9 mouse cellular contexts compared by ENCODE assay signal in genomic region chr6:4602012-4602411, GRCm38 (mm10). TPM values are rescaled to one million over a fixed set of nuclear protein-coding genes. Genes with fewer than 3 reads are reported as not detected.
DNase-seq lines count a peak whose midpoint lies in the region; ATAC-seq and TF ChIP-seq lines count a peak whose summit lies in the region.
"Had no signal": no experiment of that assay in that cellular context is flagged by ENCODE, and none has a peak within 500 bp of the region (broad histone marks: within the 10 kb centered on the region; RNA-seq: fewer than 3 reads in every experiment).

No protein-coding gene starts in this region.

- H3K27me3 ChIP-seq in kidney, embryonic 15.5 days, result no peaks in the 10 kb centered on the region
- no peaks in the 10 kb centered on the region for H3K27me3 ChIP-seq in hindbrain, embryonic 15.5 days
- no peaks in the 10 kb centered on the region for H3K27me3 ChIP-seq in midbrain, embryonic 14.5 days (ENCODE audit: control insufficient read depth, insufficient read depth, low read length)
- H3K27me3 ChIP-seq: Patski had no signal

- H3K36me3 ChIP-seq in kidney, embryonic 15.5 days, result no peaks in the 10 kb centered on the region
- H3K36me3 ChIP-seq in hindbrain, embryonic 15.5 days, result no peaks in the 10 kb centered on the region
- H3K36me3 ChIP-seq in midbrain, embryonic 14.5 days (ENCODE audit: control insufficient read depth, insufficient read depth, low read length), result no peaks in the 10 kb centered on the region

- no peak for DNase-seq in kidney, postnatal 14 days
- DNase-seq in midbrain, embryonic 14.5 days, result no peak
- DNase-seq in adrenal gland, postnatal 4 days (ENCODE audit: low spot score in 2 of 2), result no peak
- no peak for DNase-seq in right cerebral cortex, adult 18-20 months
- DNase-seq in adrenal gland, adult (ENCODE audit: inconsistent age in 2 of 2, low spot score in 1 of 2), result no peak

- WGBS in kidney, embryonic 15.5 days, result 67% methylated on average over 5 of the region's 5 CpGs
- 57% methylated on average over 5 of the region's 5 CpGs for WGBS in hindbrain, embryonic 15.5 days
- WGBS in midbrain, embryonic 14.5 days, result 69% methylated on average over 5 of the region's 5 CpGs

- no peak for TF ChIP-seq CTCF in cortical plate, adult 2 months (IDR thresholded peaks at IDR 0.05; ENCODE audit: extremely low read depth, insufficient read depth, low read length)

- H3K4me3 ChIP-seq in kidney, embryonic 15.5 days (replicated peaks), result peak overlapping the region; percentile 83
- H3K4me3 ChIP-seq in cortical plate, adult 2 months (ENCODE audit: insufficient read depth, low read length), result peak overlapping the region; percentile 93; the same call in 1 of the 2 replicates
- H3K4me3 ChIP-seq in hindbrain, embryonic 15.5 days, result peak overlapping the region; percentile 74
- peak overlapping the region; percentile 71 for H3K4me3 ChIP-seq in midbrain, embryonic 14.5 days (replicated peaks; ENCODE audit: low read depth, low read length)

- peaks cover 22% of the 10 kb centered on the region for H3K4me1 ChIP-seq in kidney, embryonic 15.5 days
- peaks cover 3% of the 10 kb centered on the region for H3K4me1 ChIP-seq in cortical plate, adult 2 months (ENCODE audit: control insufficient read depth, insufficient read depth, low read length)
- peaks cover 28% of the 10 kb centered on the region for H3K4me1 ChIP-seq in hindbrain, embryonic 15.5 days (replicated peaks)
- H3K4me1 ChIP-seq in midbrain, embryonic 14.5 days (ENCODE audit: control insufficient read depth, insufficient read depth, low read length), result peaks cover 18% of the 10 kb centered on the region

- H3K27ac ChIP-seq in kidney, embryonic 15.5 days, result peak overlapping the region; percentile 97
- H3K27ac ChIP-seq in cortical plate, adult 2 months (ENCODE audit: insufficient read depth, low read length), result no peak overlapping the region
- H3K27ac ChIP-seq in hindbrain, embryonic 15.5 days (replicated peaks), result peak overlapping the region; percentile 96; the same call in 1 of the 2 replicates
- no peak overlapping the region for H3K27ac ChIP-seq in midbrain, embryonic 14.5 days (replicated peaks; ENCODE audit: low read depth, low read length)

- no peak for TF ChIP-seq POLR2A in cortical plate, adult 2 months (IDR thresholded peaks at IDR 0.05; ENCODE audit: extremely low read depth, insufficient read depth, low read length)

- H3K9me3 ChIP-seq in kidney, embryonic 15.5 days (replicated peaks), result no peaks in the 10 kb centered on the region
- H3K9me3 ChIP-seq in hindbrain, embryonic 15.5 days, result no peaks in the 10 kb centered on the region
- no peaks in the 10 kb centered on the region for H3K9me3 ChIP-seq in midbrain, embryonic 14.5 days (ENCODE audit: control insufficient read depth, low read length)

- no peak for ATAC-seq in kidney, embryonic 15.5 days (replicated peaks; ENCODE audit: low FRiP score)
- no peak for ATAC-seq in hindbrain, embryonic 15.5 days (ENCODE audit: low FRiP score, low read depth)
- ATAC-seq in midbrain, embryonic 14.5 days (ENCODE audit: low FRiP score, low TSS enrichment), result no peak

- H3K4me2 ChIP-seq in kidney, embryonic 15.5 days, result peak overlapping the region; percentile 85
- peak overlapping the region; percentile 90 for H3K4me2 ChIP-seq in hindbrain, embryonic 15.5 days
- H3K4me2 ChIP-seq in midbrain, embryonic 14.5 days (ENCODE audit: low read length), result peak overlapping the region; percentile 87

- no peak overlapping the region for H3K9ac ChIP-seq in kidney, embryonic 15.5 days
- H3K9ac ChIP-seq in hindbrain, embryonic 15.5 days, result no peak overlapping the region
- no peak overlapping the region for H3K9ac ChIP-seq in midbrain, embryonic 14.5 days (replicated peaks; ENCODE audit: low read length)

RNA-seq across cellular contexts. Expression of gene Casd1, which starts 1.4 kb away (rescaled TPM):
- polyA plus RNA-seq in kidney, embryonic 15.5 days (2015; fragmentation: Nextera tagmentation; extraction: Ambion mirVana), result 31.6 and 34.1 TPM in 2 replicates
- polyA plus RNA-seq in cortical plate, adult 2 months (2012; rRNA removed), result 36.1 and 36.7 TPM in 2 replicates
- polyA plus RNA-seq in hindbrain, embryonic 15.5 days (2015; fragmentation: Nextera tagmentation; extraction: Ambion mirVana), result 43.2 and 44.6 TPM in 2 replicates
- polyA plus RNA-seq in midbrain, embryonic 14.5 days (2014; fragmentation: Nextera tagmentation; extraction: Ambion mirVana), result 43.2 and 61.9 TPM in 2 replicates
- total RNA-seq in adrenal gland, postnatal 4 days (2021), result 10 to 100 TPM; 36.8 to 43.8 TPM

Comparison
In these comparisons a context has a peak if more than half of its experiments do, and no peak if none do; other contexts are left out.
1. H3K27ac ChIP-seq: peak in kidney, embryonic 15.5 days (single experiment) and hindbrain, embryonic 15.5 days (single experiment); none in cortical plate, adult 2 months (single experiment) and midbrain, embryonic 14.5 days (single experiment).
2. Peak in every context shown above with its lines, with median percentiles within 50 percentile points of each other: H3K4me2 ChIP-seq and H3K4me3 ChIP-seq.